Mouse (Mus musculus) liver, adult 2 months (tissue): Measurements from ENCODE around the gene Tnfaip6.

Experiments used
- CTCF ChIP-seq: fragments of 200-500 bp; IDR thresholded peaks from 2 replicates; pipeline ENCODE4 v1.5.1; 2011; ENCODE audit warnings: low read depth, low read length, control low read depth
- POLR2A ChIP-seq: fragments of 200-500 bp; IDR thresholded peaks from 2 replicates; pipeline ENCODE4 v1.6.1; 2011; ENCODE audit warnings: low read length, control low read depth; ENCODE audit not compliant: insufficient read depth; ENCODE audit errors: extremely low read depth

DNA sequence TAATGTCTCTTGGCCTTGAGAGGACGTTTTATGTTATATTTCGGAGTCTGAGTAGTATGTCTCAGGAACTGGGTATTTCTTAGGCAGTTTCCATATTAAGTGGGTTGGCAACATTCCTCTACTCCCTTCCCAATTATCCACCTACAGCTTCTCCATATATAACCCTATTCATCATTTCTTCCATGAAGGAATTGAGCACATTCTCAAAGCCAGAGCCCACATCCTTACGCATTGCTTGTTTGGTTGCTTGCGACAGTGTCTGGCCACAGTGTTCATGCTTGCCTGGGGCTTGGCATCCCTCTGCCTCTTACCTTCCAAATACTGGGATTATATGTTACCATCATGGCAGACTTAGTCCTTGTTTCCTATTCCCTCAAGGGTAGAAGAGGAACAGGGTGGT lies 3.2 kb upstream of the Tnfaip6 start:
- TF ChIP-seq POLR2A = no peak
- no peak for TF ChIP-seq CTCF
